Mouse (Mus musculus): Measurements from ENCODE around the gene Sestd1. TPM values are rescaled to one million over a fixed set of nuclear protein-coding genes. Genes with fewer than 3 reads are reported as not detected.

Gene Sestd1
- total and polyA plus RNA-seq, 3 experiments: not detected

- Histone ChIP-seq H3K9me3 (replicated peaks; ENCODE audit: insufficient read depth, low read length) (no peaks in the 10 kb centered on the region), H3K4me3 (ENCODE audit: control insufficient read depth in 1 of 2, insufficient read depth in 1 of 2, low read depth in 2 of 2, low read length in 2 of 2) (no peak overlapping the region), H3K9ac (ENCODE audit: control insufficient read depth, low read depth, low read length, poor library complexity, severe bottlenecking) (no peak overlapping the region), H3K27me3 (ENCODE audit: control insufficient read depth in 1 of 2, insufficient read depth in 2 of 2, low read length in 2 of 2) (no peaks in the 10 kb centered on the region), H3K27ac (ENCODE audit: control insufficient read depth, low read depth, low read length) (no peak overlapping the region), H3K4me1 (ENCODE audit: control insufficient read depth in 1 of 2, insufficient read depth in 2 of 2, low read length in 2 of 2) (no peaks in the 10 kb centered on the region), H3K36me3 (ENCODE audit: control insufficient read depth in 1 of 2, insufficient read depth in 2 of 2, low read length in 2 of 2) (no peaks in the 10 kb centered on the region), H3K79me2 (ENCODE audit: control insufficient read depth, insufficient read depth, low read length, poor library complexity) (no peaks in the 10 kb centered on the region)
- TF ChIP-seq UBTF (IDR thresholded peaks at IDR 0.05; ENCODE audit: borderline replicate concordance, insufficient read depth, low read depth, low read length): no peak
- DNase-seq (ENCODE audit: low read depth, low spot score): no peak
Measured at GRCm38 (mm10) chr2:77312616-77313015, 32.2 kb upstream of the Sestd1 start.

DNA sequence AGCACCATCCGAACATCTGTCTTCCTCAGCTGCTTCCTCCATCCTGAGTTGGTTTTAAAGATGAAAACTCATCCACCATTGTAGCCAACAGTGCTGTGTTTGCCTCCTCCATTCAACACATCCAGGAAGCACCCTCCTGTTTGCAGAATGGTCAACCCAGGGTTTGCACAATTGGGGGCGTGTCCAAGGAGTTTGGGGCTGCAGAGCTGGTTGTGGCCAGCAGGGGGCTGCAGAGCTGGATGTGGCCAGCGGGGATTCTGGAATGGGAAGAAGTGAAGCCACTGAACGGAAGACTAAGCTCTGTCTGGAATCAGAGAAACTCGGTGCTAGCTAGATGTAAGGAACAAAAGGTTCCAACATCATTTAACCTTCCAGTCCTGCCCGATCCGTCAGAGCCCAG is 28.9 kb upstream of the Sestd1 start:
- Histone ChIP-seq H3K4me3 (ENCODE audit: control insufficient read depth in 1 of 2, insufficient read depth in 1 of 2, low read depth in 2 of 2, low read length in 2 of 2) (no peak overlapping the region), H3K27ac (ENCODE audit: control insufficient read depth, low read depth, low read length) (no peak overlapping the region), H3K27me3 (ENCODE audit: control insufficient read depth in 1 of 2, insufficient read depth in 2 of 2, low read length in 2 of 2) (no peaks in the 10 kb centered on the region), H3K79me2 (ENCODE audit: control insufficient read depth, insufficient read depth, low read length, poor library complexity) (no peaks in the 10 kb centered on the region), H3K9ac (ENCODE audit: control insufficient read depth, low read depth, low read length, poor library complexity, severe bottlenecking) (no peak overlapping the region), H3K36me3 (ENCODE audit: control insufficient read depth in 1 of 2, insufficient read depth in 2 of 2, low read length in 2 of 2) (no peaks in the 10 kb centered on the region), H3K9me3 (replicated peaks; ENCODE audit: insufficient read depth, low read length) (no peaks in the 10 kb centered on the region), H3K4me1 (ENCODE audit: control insufficient read depth in 1 of 2, insufficient read depth in 2 of 2, low read length in 2 of 2) (no peaks in the 10 kb centered on the region)
- DNase-seq (ENCODE audit: low read depth, low spot score): peak; percentile 7
- TF ChIP-seq MYB (IDR thresholded peaks at IDR 0.05; ENCODE audit: low read depth, low read length): no peak
- no peak for TF ChIP-seq ZMIZ1 (IDR thresholded peaks at IDR 0.05; ENCODE audit: low read depth, low read length)
- no peak for TF ChIP-seq MAFK (IDR thresholded peaks at IDR 0.05; ENCODE audit: borderline replicate concordance, low read depth, low read length)
- TF ChIP-seq ELF1 (IDR thresholded peaks at IDR 0.05; ENCODE audit: low read depth, low read length): no peak
- TF ChIP-seq SMC3 (IDR thresholded peaks at IDR 0.05; ENCODE audit: low read depth, low read length): peak; percentile 19; the same call in 1 of the 2 replicates
- TF ChIP-seq MYC (IDR thresholded peaks at IDR 0.05; ENCODE audit: low read depth, low read length): no peak
- peak; percentile 27 to 55 (median 30); a peak in 5 of 6 replicates for TF ChIP-seq CTCF (IDR thresholded peaks at IDR 0.05 in 2 of 3, conservative IDR thresholded peaks at IDR 0.05 in 1 of 3; ENCODE audit: control insufficient read depth in 1 of 3, insufficient read depth in 1 of 3, low read depth in 2 of 3, low read length in 3 of 3, poor library complexity in 1 of 3, severe bottlenecking in 1 of 3)

DNA sequence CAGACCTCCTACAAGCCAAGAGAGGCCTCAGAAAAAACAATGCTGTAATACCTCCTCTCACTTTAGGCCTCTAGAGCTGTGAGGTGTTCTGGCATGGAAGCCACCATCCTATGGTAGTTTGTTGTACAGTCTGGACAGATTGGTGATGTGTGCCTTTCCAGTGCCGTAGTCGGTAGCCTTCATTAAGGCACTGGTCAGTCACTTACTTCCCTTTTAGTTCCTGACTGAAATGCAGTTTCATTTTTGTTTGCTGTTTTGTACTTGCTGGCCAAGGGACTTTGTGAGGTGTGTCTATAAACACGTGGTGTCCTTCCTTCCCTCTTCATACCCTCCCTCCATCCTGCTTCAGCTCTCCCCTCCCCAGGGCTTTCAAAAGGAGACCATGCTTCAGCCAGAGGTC is 24.1 kb upstream of the Sestd1 start:
- H3K27me3 ChIP-seq (ENCODE audit: control insufficient read depth in 1 of 2, insufficient read depth in 2 of 2, low read length in 2 of 2): no peaks in the 10 kb centered on the region
- no peak for DNase-seq (ENCODE audit: low read depth, low spot score)
- H3K9ac ChIP-seq (ENCODE audit: control insufficient read depth, low read depth, low read length, poor library complexity, severe bottlenecking): no peak overlapping the region
- no peaks in the 10 kb centered on the region for H3K4me1 ChIP-seq (ENCODE audit: control insufficient read depth in 1 of 2, insufficient read depth in 2 of 2, low read length in 2 of 2)
- TF ChIP-seq EP300 (IDR thresholded peaks at IDR 0.05; ENCODE audit: low read depth in 1 of 2, low read length in 2 of 2) (no peak), E2F4 (IDR thresholded peaks at IDR 0.05; ENCODE audit: borderline replicate concordance, low read depth, low read length) (no peak), KAT2A (conservative IDR thresholded peaks at IDR 0.05; ENCODE audit: low read depth, low read length) (no peak), MYC (IDR thresholded peaks at IDR 0.05; ENCODE audit: low read depth, low read length) (no peak), MAZ (IDR thresholded peaks at IDR 0.05; ENCODE audit: low read depth, low read length) (no peak), GABPA (IDR thresholded peaks at IDR 0.05; ENCODE audit: low read depth, low read length) (no peak), GATA1 (IDR thresholded peaks at IDR 0.05; ENCODE audit: low read depth, low read length) (no peak), RAD21 (IDR thresholded peaks at IDR 0.05; ENCODE audit: low read depth, low read length) (no peak), NELFE (IDR thresholded peaks at IDR 0.05; ENCODE audit: low read depth, low read length) (no peak), ZNF384 (IDR thresholded peaks at IDR 0.05; ENCODE audit: low read depth, low read length) (no peak), USF1 (IDR thresholded peaks at IDR 0.05; ENCODE audit: low read depth, low read length) (no peak), MAFK (IDR thresholded peaks at IDR 0.05; ENCODE audit: borderline replicate concordance, low read depth, low read length) (no peak), MXI1 (IDR thresholded peaks at IDR 0.05; ENCODE audit: low read depth, low read length) (no peak), ELF1 (IDR thresholded peaks at IDR 0.05; ENCODE audit: low read depth, low read length) (no peak), MEF2A (IDR thresholded peaks at IDR 0.05; ENCODE audit: extremely low read depth, insufficient replicate concordance, low read depth, low read length, poor library complexity, severe bottlenecking) (no peak), ETS1 (IDR thresholded peaks at IDR 0.05; ENCODE audit: low read depth, low read length) (no peak), POLR2AphosphoS5 (IDR thresholded peaks at IDR 0.05; ENCODE audit: borderline replicate concordance, low read depth, low read length) (no peak)
- no peaks in the 10 kb centered on the region for H3K79me2 ChIP-seq (ENCODE audit: control insufficient read depth, insufficient read depth, low read length, poor library complexity)
- no peak overlapping the region for H3K27ac ChIP-seq (ENCODE audit: control insufficient read depth, low read depth, low read length)
- H3K36me3 ChIP-seq (ENCODE audit: control insufficient read depth in 1 of 2, insufficient read depth in 2 of 2, low read length in 2 of 2): no peaks in the 10 kb centered on the region
- no peaks in the 10 kb centered on the region for H3K9me3 ChIP-seq (replicated peaks; ENCODE audit: insufficient read depth, low read length)
- H3K4me3 ChIP-seq (ENCODE audit: control insufficient read depth in 1 of 2, insufficient read depth in 1 of 2, low read depth in 2 of 2, low read length in 2 of 2): no peak overlapping the region
